Mouse (Mus musculus): ENCODE measurements around the gene Crcp. TPM values are rescaled to one million over a fixed set of nuclear protein-coding genes. Genes with fewer than 3 reads are reported as not detected.

The Crcp gene
- polyA plus RNA-seq, 1 experiment: 56.5 TPM

DNA sequence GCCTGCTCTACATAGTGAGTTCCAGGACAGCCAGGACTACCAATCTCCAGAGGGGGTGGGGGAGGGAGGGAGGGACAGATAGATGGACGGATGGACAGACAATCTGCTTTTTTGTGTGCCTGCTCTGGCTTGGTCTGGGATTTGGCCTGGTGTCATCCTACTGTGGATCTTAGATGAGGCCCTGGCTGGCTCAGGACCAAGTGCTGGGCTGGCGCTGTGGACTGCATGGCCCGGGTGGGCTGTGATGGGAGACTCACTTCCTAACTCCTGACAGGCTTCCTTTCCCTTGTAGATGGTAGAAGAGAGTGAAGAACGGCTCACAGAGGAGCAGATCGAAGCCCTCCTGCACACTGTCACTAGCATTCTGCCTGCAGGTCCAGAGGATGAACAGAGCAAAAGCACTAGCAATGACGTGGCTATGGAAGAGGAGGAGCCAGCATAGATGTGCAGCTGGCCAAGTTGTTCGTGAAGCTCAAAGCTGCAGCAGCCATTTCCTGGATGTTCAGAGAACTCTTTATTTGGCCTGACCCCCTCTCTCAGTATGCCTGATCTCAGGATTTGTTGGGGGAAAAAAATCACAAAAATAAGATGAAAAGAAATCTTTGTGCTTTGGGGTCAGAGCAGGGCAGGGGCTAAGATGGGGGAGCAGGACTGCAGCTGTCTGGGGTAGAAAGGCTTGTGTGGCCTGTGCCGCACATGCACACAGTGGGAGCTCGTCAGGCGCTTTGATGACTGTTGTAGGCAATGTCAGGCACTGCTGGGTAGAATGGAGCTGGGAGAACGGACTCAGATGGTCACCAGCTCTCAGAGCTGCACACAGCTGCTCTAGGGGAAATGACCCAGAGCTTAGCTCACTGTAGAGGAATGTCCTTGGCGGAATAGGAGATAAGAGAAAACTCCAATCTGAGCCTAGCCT is 30.6 kb downstream of the Crcp start:
- H3K4me1 ChIP-seq (ENCODE audit: control insufficient read depth, insufficient read depth, low read length): peaks cover 2% of the 10 kb centered on the region; the same call in 1 of the 2 replicates
- no peaks in the 10 kb centered on the region for H3K27me3 ChIP-seq (ENCODE audit: control insufficient read depth, insufficient read depth, low read length)
- no peak for TF ChIP-seq CTCF (IDR thresholded peaks at IDR 0.05; ENCODE audit: control insufficient read depth, insufficient read depth, insufficient replicate concordance, low read depth, low read length)
- no peak overlapping the region; the same call in 1 of the 2 replicates for H3K27ac ChIP-seq (ENCODE audit: control insufficient read depth, insufficient read depth, low read depth, low read length)
- H3K4me3 ChIP-seq (ENCODE audit: control insufficient read depth, low read depth, low read length): no peak overlapping the region
- peaks cover 2% of the 10 kb centered on the region; the same call in 1 of the 2 replicates for H3K36me3 ChIP-seq (ENCODE audit: control insufficient read depth, insufficient read depth, low read length)

DNA sequence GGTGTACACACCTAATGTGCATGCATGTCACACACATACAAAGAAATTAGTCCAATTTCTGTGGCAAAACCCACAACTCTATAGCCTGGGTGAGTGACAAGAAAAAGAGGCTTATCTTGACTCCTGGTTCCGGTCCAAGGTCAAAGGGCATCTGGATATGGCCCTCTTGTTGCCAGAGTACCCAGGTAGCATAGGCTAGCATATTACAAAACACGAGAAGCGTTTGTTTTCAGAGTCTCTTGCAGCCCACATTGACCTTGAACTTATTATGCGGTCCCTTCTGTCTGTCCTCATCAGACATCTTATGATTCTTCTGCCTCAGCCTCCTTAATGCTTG is 31.2 kb downstream of the Crcp start:
- H3K27ac ChIP-seq (ENCODE audit: control insufficient read depth, insufficient read depth, low read depth, low read length): no peak overlapping the region
- no peak overlapping the region for H3K4me3 ChIP-seq (ENCODE audit: control insufficient read depth, low read depth, low read length)
- H3K27me3 ChIP-seq (ENCODE audit: control insufficient read depth, insufficient read depth, low read length): no peaks in the 10 kb centered on the region
- peaks cover 2% of the 10 kb centered on the region; the same call in 1 of the 2 replicates for H3K4me1 ChIP-seq (ENCODE audit: control insufficient read depth, insufficient read depth, low read length)
- TF ChIP-seq CTCF (IDR thresholded peaks at IDR 0.05; ENCODE audit: control insufficient read depth, insufficient read depth, insufficient replicate concordance, low read depth, low read length) (no peak), POLR2A (IDR thresholded peaks at IDR 0.05; ENCODE audit: control insufficient read depth, low read depth, low read length) (no peak)
- peaks cover 2% of the 10 kb centered on the region; the same call in 1 of the 2 replicates for H3K36me3 ChIP-seq (ENCODE audit: control insufficient read depth, insufficient read depth, low read length)

DNA sequence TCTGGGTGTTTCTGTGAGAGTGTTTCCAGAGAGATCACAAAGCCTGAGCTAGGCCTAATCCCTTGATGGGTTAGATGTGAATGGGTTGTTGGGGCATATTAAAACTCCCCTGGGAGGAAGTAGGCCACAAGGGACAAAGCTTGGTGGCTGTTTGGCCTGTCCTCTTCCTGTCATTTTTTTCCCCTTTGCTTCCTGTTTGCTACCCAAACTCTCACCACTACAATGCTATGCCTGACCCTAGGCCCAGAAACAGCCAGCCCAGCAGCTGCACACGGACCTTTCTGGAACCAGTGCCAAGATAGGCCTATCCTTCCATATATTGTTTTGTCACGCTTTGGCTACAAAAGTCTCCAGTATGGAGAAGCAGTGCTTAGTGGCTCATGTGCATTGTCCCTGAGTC is 33.0 kb downstream of the Crcp start:
- H3K27ac ChIP-seq (ENCODE audit: control insufficient read depth, insufficient read depth, low read depth, low read length): no peak overlapping the region
- no peaks in the 10 kb centered on the region for H3K27me3 ChIP-seq (ENCODE audit: control insufficient read depth, insufficient read depth, low read length)
- peaks cover 2% of the 10 kb centered on the region; the same call in 1 of the 2 replicates for H3K4me1 ChIP-seq (ENCODE audit: control insufficient read depth, insufficient read depth, low read length)
- no peak for TF ChIP-seq CTCF (IDR thresholded peaks at IDR 0.05; ENCODE audit: control insufficient read depth, insufficient read depth, insufficient replicate concordance, low read depth, low read length)
- no peak overlapping the region for H3K4me3 ChIP-seq (ENCODE audit: control insufficient read depth, low read depth, low read length)
- peaks cover 2% of the 10 kb centered on the region; the same call in 1 of the 2 replicates for H3K36me3 ChIP-seq (ENCODE audit: control insufficient read depth, insufficient read depth, low read length)

- Histone ChIP-seq H3K4me1 (ENCODE audit: control insufficient read depth, insufficient read depth, low read length) (peaks cover 2% of the 10 kb centered on the region; the same call in 1 of the 2 replicates), H3K4me3 (ENCODE audit: control insufficient read depth, low read depth, low read length) (no peak overlapping the region), H3K27ac (ENCODE audit: control insufficient read depth, insufficient read depth, low read depth, low read length) (no peak overlapping the region), H3K27me3 (ENCODE audit: control insufficient read depth, insufficient read depth, low read length) (no peaks in the 10 kb centered on the region), H3K36me3 (ENCODE audit: control insufficient read depth, insufficient read depth, low read length) (peaks cover 2% of the 10 kb centered on the region; the same call in 1 of the 2 replicates)
- no peak for TF ChIP-seq POLR2A (IDR thresholded peaks at IDR 0.05; ENCODE audit: control insufficient read depth, low read depth, low read length)
- TF ChIP-seq CTCF (IDR thresholded peaks at IDR 0.05; ENCODE audit: control insufficient read depth, insufficient read depth, insufficient replicate concordance, low read depth, low read length): no peak
Observed at GRCm38 (mm10) chr5:130063760-130064159, 34.7 kb downstream of the Crcp start.

DNA sequence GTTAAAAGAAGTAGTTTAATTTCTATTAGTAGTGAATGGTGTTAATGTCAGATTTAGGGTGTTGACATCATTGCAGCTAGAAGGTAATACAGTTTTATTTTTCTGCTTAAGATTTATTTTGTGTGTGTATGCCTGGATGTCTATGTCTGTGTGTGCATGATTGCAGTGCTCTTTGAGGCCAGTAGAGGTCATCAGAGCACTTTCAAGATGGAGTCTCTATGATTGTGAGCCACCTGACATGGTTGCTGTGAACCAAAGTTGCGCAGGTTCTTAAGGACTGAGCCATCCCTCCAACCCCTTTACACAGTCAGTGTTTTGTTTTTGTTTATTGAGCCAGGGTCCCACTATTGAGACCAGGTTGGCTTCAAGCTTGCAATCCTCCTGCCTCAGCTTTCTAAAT is 36.5 kb downstream of the Crcp start:
- Histone ChIP-seq H3K4me3 (ENCODE audit: control insufficient read depth, low read depth, low read length) (no peak overlapping the region), H3K36me3 (ENCODE audit: control insufficient read depth, insufficient read depth, low read length) (no peaks in the 10 kb centered on the region), H3K4me1 (ENCODE audit: control insufficient read depth, insufficient read depth, low read length) (no peaks in the 10 kb centered on the region), H3K27me3 (ENCODE audit: control insufficient read depth, insufficient read depth, low read length) (no peaks in the 10 kb centered on the region), H3K27ac (ENCODE audit: control insufficient read depth, insufficient read depth, low read depth, low read length) (no peak overlapping the region)
- TF ChIP-seq CTCF (IDR thresholded peaks at IDR 0.05; ENCODE audit: control insufficient read depth, insufficient read depth, insufficient replicate concordance, low read depth, low read length) (no peak; the same call in 1 of the 2 replicates), POLR2A (IDR thresholded peaks at IDR 0.05; ENCODE audit: control insufficient read depth, low read depth, low read length) (no peak)

DNA sequence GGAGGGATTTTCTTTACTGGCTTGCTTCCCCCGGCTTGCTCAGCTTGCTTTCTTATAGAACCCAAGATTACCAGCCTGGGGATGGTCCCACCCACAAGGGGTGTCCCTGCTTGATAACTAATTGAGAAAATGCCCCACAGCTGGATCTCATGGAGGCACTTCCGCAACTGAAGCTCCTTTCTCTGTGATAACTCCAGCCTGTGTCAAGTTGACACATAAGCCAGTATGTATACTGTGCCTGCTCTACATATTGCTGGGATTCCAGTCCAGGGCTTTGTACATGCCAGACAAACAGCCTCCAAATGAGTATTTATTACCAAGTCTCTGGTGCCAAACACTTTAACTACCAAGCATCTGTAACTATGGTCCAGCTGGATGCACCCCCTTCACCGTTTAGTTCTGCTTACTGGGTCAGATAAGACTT is 38.8 kb downstream of the Crcp start:
- TF ChIP-seq CTCF (IDR thresholded peaks at IDR 0.05; ENCODE audit: control insufficient read depth, insufficient read depth, insufficient replicate concordance, low read depth, low read length) (no peak), POLR2A (IDR thresholded peaks at IDR 0.05; ENCODE audit: control insufficient read depth, low read depth, low read length) (no peak)
- no peak overlapping the region for H3K27ac ChIP-seq (ENCODE audit: control insufficient read depth, insufficient read depth, low read depth, low read length)
- no peak overlapping the region for H3K4me3 ChIP-seq (ENCODE audit: control insufficient read depth, low read depth, low read length)
- H3K4me1 ChIP-seq (ENCODE audit: control insufficient read depth, insufficient read depth, low read length): no peaks in the 10 kb centered on the region
- H3K36me3 ChIP-seq (ENCODE audit: control insufficient read depth, insufficient read depth, low read length): no peaks in the 10 kb centered on the region
- H3K27me3 ChIP-seq (ENCODE audit: control insufficient read depth, insufficient read depth, low read length): no peaks in the 10 kb centered on the region

DNA sequence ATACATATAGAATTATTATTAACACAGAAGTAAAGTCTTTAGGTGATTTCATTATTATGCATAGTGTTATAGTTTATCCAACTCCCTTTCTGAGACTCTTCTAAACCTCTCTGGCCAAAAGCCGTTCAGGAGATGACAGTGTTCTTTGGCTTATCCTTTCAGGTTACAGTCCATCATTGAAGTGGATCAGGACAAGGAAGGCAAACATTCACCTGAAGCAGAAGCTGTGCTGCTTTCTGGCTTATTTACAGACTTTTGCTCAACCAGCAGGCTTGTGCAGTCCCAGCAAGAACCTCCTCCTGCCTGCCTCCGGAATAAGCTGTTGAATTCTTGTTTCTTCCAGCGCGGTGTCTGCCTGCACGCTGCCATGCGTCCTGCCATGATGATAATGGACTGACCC is 43.9 kb downstream of the Crcp start, which contains the start of gene Tpst1:
Gene Tpst1 (plus strand): TSS at position 301 of the 400 bp plus-strand sequence.
- Histone ChIP-seq H3K4me1 (ENCODE audit: control insufficient read depth, insufficient read depth, low read length) (peaks cover under 1% of the 10 kb centered on the region), H3K27ac (ENCODE audit: control insufficient read depth, insufficient read depth, low read depth, low read length) (no peak within 1 kb of the TSS), H3K4me3 (ENCODE audit: control insufficient read depth, low read depth, low read length) (no peak within 1 kb of the TSS), H3K36me3 (ENCODE audit: control insufficient read depth, insufficient read depth, low read length) (no peaks in the 10 kb centered on the region), H3K27me3 (ENCODE audit: control insufficient read depth, insufficient read depth, low read length) (no peaks in the 10 kb centered on the region)
- TF ChIP-seq CTCF (IDR thresholded peaks at IDR 0.05; ENCODE audit: control insufficient read depth, insufficient read depth, insufficient replicate concordance, low read depth, low read length): no peak
- no peak for TF ChIP-seq POLR2A (IDR thresholded peaks at IDR 0.05; ENCODE audit: control insufficient read depth, low read depth, low read length)
